Mouse (Mus musculus): ENCODE measurements around the gene Ino80d. TPM values are rescaled to one million over a fixed set of nuclear protein-coding genes. Genes with fewer than 3 reads are reported as not detected.
A peak's percentile ranks its signal among the peaks of the same experiment; 100 is the strongest.

Ino80d gene
- polyA plus RNA-seq, 1 experiment from 2014 or later, result 11.0 TPM

GRCm38 (mm10) chr1:63047983-63048382 is 66.5 kb downstream of the Ino80d start:
- H3K27me3 ChIP-seq, result no peaks in the 10 kb centered on the region
- H3K27ac ChIP-seq, result no peak overlapping the region
- peaks cover 9% of the 10 kb centered on the region; the same call in 1 of the 2 replicates for H3K36me3 ChIP-seq (replicated peaks)
- H3K9me3 ChIP-seq, result no peaks in the 10 kb centered on the region
- H3K4me3 ChIP-seq (replicated peaks), result no peak overlapping the region
- no peaks in the 10 kb centered on the region for H3K4me1 ChIP-seq
- H3K9ac ChIP-seq, result no peak overlapping the region
- H3K4me2 ChIP-seq, result no peak overlapping the region
- ATAC-seq (ENCODE audit: low FRiP score), result no peak
- WGBS, result 92% methylated on average over 6 of the region's 6 CpGs

- 90% methylated on average over 3 of the region's 3 CpGs for WGBS
- ATAC-seq (ENCODE audit: low FRiP score), result no peak
Observed at GRCm38 (mm10) chr1:63032929-63033328, 81.5 kb downstream of the Ino80d start.

GRCm38 (mm10) chr1:63019916-63020315 is 94.6 kb downstream of the Ino80d start:
- Histone ChIP-seq H3K9me3 (no peaks in the 10 kb centered on the region), H3K4me3 (replicated peaks) (no peak overlapping the region), H3K27me3 (no peaks in the 10 kb centered on the region), H3K4me2 (no peak overlapping the region), H3K27ac (no peak overlapping the region), H3K4me1 (no peaks in the 10 kb centered on the region), H3K9ac (no peak overlapping the region), H3K36me3 (replicated peaks) (no peaks in the 10 kb centered on the region)
- no peak for ATAC-seq (ENCODE audit: low FRiP score)
- 70% methylated on average over 2 of the region's 2 CpGs for WGBS

More at GRCm38 (mm10) chr1:63032929-63033328, 81.5 kb downstream of the Ino80d start:
- H3K4me3 ChIP-seq (replicated peaks), result no peak overlapping the region
- no peak overlapping the region for H3K27ac ChIP-seq
- no peaks in the 10 kb centered on the region for H3K36me3 ChIP-seq (replicated peaks)
- H3K27me3 ChIP-seq, result no peaks in the 10 kb centered on the region
- no peaks in the 10 kb centered on the region for H3K9me3 ChIP-seq
- no peaks in the 10 kb centered on the region for H3K4me1 ChIP-seq
- no peak overlapping the region for H3K9ac ChIP-seq
- H3K4me2 ChIP-seq, result no peak overlapping the region

- no peak for ATAC-seq (ENCODE audit: low FRiP score)
- Histone ChIP-seq H3K4me3 (replicated peaks) (no peak overlapping the region), H3K9ac (no peak overlapping the region), H3K36me3 (replicated peaks) (no peaks in the 10 kb centered on the region), H3K27ac (no peak overlapping the region), H3K27me3 (no peaks in the 10 kb centered on the region), H3K4me1 (no peaks in the 10 kb centered on the region), H3K4me2 (no peak overlapping the region), H3K9me3 (no peaks in the 10 kb centered on the region)
- 67% methylated on average over 12 of the region's 12 CpGs for WGBS
Observed at GRCm38 (mm10) chr1:63005013-63005646, 109.3 kb downstream of the Ino80d start.

GRCm38 (mm10) chr1:63001874-63002273 is 112.6 kb downstream of the Ino80d start:
- no peak overlapping the region for H3K4me3 ChIP-seq (replicated peaks)
- H3K4me1 ChIP-seq, result no peaks in the 10 kb centered on the region
- H3K9ac ChIP-seq, result no peak overlapping the region
- H3K4me2 ChIP-seq, result no peak overlapping the region
- H3K9me3 ChIP-seq, result no peaks in the 10 kb centered on the region
- no peak for ATAC-seq (ENCODE audit: low FRiP score)
- H3K36me3 ChIP-seq (replicated peaks), result no peaks in the 10 kb centered on the region
- no peaks in the 10 kb centered on the region for H3K27me3 ChIP-seq
- H3K27ac ChIP-seq, result no peak overlapping the region
- WGBS, result 87% methylated on average over 3 of the region's 3 CpGs

- no peaks in the 10 kb centered on the region for H3K9me3 ChIP-seq
- H3K9ac ChIP-seq, result no peak overlapping the region
- no peaks in the 10 kb centered on the region for H3K27me3 ChIP-seq
- ATAC-seq (ENCODE audit: low FRiP score), result no peak
- no peak overlapping the region for H3K27ac ChIP-seq
- H3K4me2 ChIP-seq, result no peak overlapping the region
- no peaks in the 10 kb centered on the region for H3K4me1 ChIP-seq
- WGBS, result 79% methylated on average over 1 of the region's 1 CpGs
- no peak overlapping the region for H3K4me3 ChIP-seq (replicated peaks)
- H3K36me3 ChIP-seq (replicated peaks), result no peaks in the 10 kb centered on the region
Observed at GRCm38 (mm10) chr1:62993348-62993747, 121.1 kb downstream of the Ino80d start.

- no peaks in the 10 kb centered on the region for H3K9me3 ChIP-seq
- H3K4me1 ChIP-seq, result no peaks in the 10 kb centered on the region
- ATAC-seq (ENCODE audit: low FRiP score), result no peak
- H3K9ac ChIP-seq, result no peak overlapping the region
- WGBS, result 87% methylated on average over 5 of the region's 5 CpGs
- H3K4me3 ChIP-seq (replicated peaks), result no peak overlapping the region
- no peak overlapping the region for H3K4me2 ChIP-seq
- no peak overlapping the region for H3K27ac ChIP-seq
- no peaks in the 10 kb centered on the region for H3K27me3 ChIP-seq
- H3K36me3 ChIP-seq (replicated peaks), result no peaks in the 10 kb centered on the region
Observed at GRCm38 (mm10) chr1:62992648-62993047, 121.8 kb downstream of the Ino80d start.

GRCm38 (mm10) chr1:62991021-62991420 is 123.4 kb downstream of the Ino80d start:
- no peak for ATAC-seq (ENCODE audit: low FRiP score)
- no peaks in the 10 kb centered on the region for H3K9me3 ChIP-seq
- WGBS, result 88% methylated on average over 10 of the region's 10 CpGs

GRCm38 (mm10) chr1:62987561-62987960 is 126.9 kb downstream of the Ino80d start:
- Histone ChIP-seq H3K4me3 (replicated peaks) (no peak overlapping the region), H3K9me3 (no peaks in the 10 kb centered on the region), H3K9ac (no peak overlapping the region), H3K27ac (no peak overlapping the region), H3K27me3 (peaks cover 7% of the 10 kb centered on the region; the same call in 1 of the 2 replicates), H3K4me1 (peaks cover 5% of the 10 kb centered on the region; the same call in 1 of the 2 replicates), H3K4me2 (no peak overlapping the region), H3K36me3 (replicated peaks) (no peaks in the 10 kb centered on the region)
- no peak for ATAC-seq (ENCODE audit: low FRiP score)
- 64% methylated on average over 2 of the region's 2 CpGs for WGBS

More at GRCm38 (mm10) chr1:62991021-62991420, 123.4 kb downstream of the Ino80d start:
- H3K4me3 ChIP-seq (replicated peaks), result no peak overlapping the region
- no peak overlapping the region for H3K9ac ChIP-seq
- no peaks in the 10 kb centered on the region for H3K27me3 ChIP-seq
- H3K27ac ChIP-seq, result no peak overlapping the region
- no peaks in the 10 kb centered on the region for H3K4me1 ChIP-seq
- H3K36me3 ChIP-seq (replicated peaks), result no peaks in the 10 kb centered on the region
- H3K4me2 ChIP-seq, result no peak overlapping the region

GRCm38 (mm10) chr1:62986267-62986666 is 128.2 kb downstream of the Ino80d start:
- Histone ChIP-seq H3K9ac (no peak overlapping the region), H3K4me2 (peak overlapping the region; percentile 29), H3K27ac (no peak overlapping the region), H3K9me3 (no peaks in the 10 kb centered on the region), H3K4me3 (replicated peaks) (no peak overlapping the region), H3K36me3 (replicated peaks) (no peaks in the 10 kb centered on the region), H3K4me1 (peaks cover 5% of the 10 kb centered on the region; the same call in 1 of the 2 replicates), H3K27me3 (peaks cover 7% of the 10 kb centered on the region; the same call in 1 of the 2 replicates)
- ATAC-seq (ENCODE audit: low FRiP score), result no peak
- whole genome bisulfite sequencing, result 15% methylated on average over 7 of the region's 7 CpGs

GRCm38 (mm10) chr1:62984566-62984965 is 129.9 kb downstream of the Ino80d start:
- H3K4me3 ChIP-seq (replicated peaks), result peak overlapping the region; percentile 22; the same call in 1 of the 2 replicates
- no peak for ATAC-seq (ENCODE audit: low FRiP score)
- H3K9me3 ChIP-seq, result no peaks in the 10 kb centered on the region
- H3K4me2 ChIP-seq, result peak overlapping the region; percentile 46
- H3K4me1 ChIP-seq, result peaks cover 5% of the 10 kb centered on the region; the same call in 1 of the 2 replicates
- no peaks in the 10 kb centered on the region for H3K36me3 ChIP-seq (replicated peaks)
- peaks cover 7% of the 10 kb centered on the region; the same call in 1 of the 2 replicates for H3K27me3 ChIP-seq
- no peak overlapping the region for H3K9ac ChIP-seq
- H3K27ac ChIP-seq, result no peak overlapping the region
- 15% methylated on average over 11 of the region's 11 CpGs for WGBS

GRCm38 (mm10) chr1:62976742-62977141 is 137.7 kb downstream of the Ino80d start:
- Histone ChIP-seq H3K36me3 (replicated peaks) (no peaks in the 10 kb centered on the region), H3K27ac (no peak overlapping the region), H3K4me2 (no peak overlapping the region), H3K9ac (no peak overlapping the region), H3K27me3 (no peaks in the 10 kb centered on the region), H3K4me3 (replicated peaks) (no peak overlapping the region), H3K9me3 (no peaks in the 10 kb centered on the region), H3K4me1 (no peaks in the 10 kb centered on the region)
- WGBS, result 57% methylated on average over 3 of the region's 3 CpGs
- no peak for ATAC-seq (ENCODE audit: low FRiP score)

GRCm38 (mm10) chr1:62966885-62967284 is 147.6 kb downstream of the Ino80d start:
- Histone ChIP-seq H3K27me3 (peaks cover 20% of the 10 kb centered on the region), H3K4me2 (no peak overlapping the region), H3K4me3 (replicated peaks) (no peak overlapping the region), H3K4me1 (peaks cover 12% of the 10 kb centered on the region), H3K9me3 (no peaks in the 10 kb centered on the region), H3K27ac (no peak overlapping the region), H3K9ac (no peak overlapping the region), H3K36me3 (replicated peaks) (no peaks in the 10 kb centered on the region)
- ATAC-seq (ENCODE audit: low FRiP score), result no peak
- 15% methylated on average over 5 of the region's 5 CpGs for WGBS
